In the genomic region with DNA sequence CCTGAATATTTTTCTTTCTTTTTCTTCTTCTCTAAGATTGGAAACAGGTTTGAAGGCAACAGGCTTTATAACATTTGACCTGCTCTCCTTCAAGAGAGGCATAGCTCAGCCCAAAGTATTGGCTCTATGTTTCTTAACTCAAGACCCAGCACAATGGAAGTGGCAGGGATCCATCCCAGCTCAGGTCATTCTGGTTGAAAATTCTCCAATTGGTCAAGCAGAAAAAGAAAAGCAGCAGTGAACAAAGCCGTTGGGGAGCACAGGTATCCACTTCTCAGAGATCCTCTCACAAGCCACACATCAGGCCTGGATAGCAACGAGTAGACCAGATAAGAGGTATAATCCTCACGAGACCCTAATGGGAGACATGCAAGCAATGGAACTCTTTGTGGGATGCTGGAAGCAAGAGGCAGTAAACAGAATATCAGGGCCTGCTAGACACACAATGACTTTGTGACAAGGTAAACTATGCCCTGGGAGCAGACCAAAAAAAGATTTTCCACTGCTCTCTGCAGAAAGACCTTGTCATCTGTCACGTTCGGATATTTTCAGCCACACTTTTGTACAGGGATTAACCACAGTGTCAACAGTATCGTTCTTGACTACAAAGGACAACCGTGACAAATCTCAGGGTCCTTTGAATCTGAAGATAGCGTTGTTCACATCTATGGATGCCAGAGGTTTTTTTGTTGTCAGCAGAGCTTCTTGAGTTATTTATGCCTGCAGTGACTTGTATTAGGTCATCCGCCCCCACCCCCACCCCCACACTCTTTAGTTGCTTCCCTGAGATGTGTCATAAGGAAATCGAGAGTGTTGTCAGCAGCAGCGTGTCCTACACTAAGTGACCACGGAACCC, we compare ENCODE assay signal across 17 mouse cellular contexts. TPM values are rescaled to one million over a fixed set of nuclear protein-coding genes. Genes with fewer than 3 reads are reported as not detected.
DNase-seq lines count a peak whose midpoint lies in the region; ATAC-seq and TF ChIP-seq lines count a peak whose summit lies in the region.
"Had no signal": no experiment of that assay in that cellular context is flagged by ENCODE, and none has a peak within 500 bp of the region (broad histone marks: within the 10 kb centered on the region; RNA-seq: fewer than 3 reads in every experiment).

No protein-coding gene starts in this region.

- no peak overlapping the region for H3K4me2 ChIP-seq in hindbrain, embryonic 11.5 days (replicated peaks; ENCODE audit: low read depth, low read length)
- H3K4me2 ChIP-seq in hindbrain, embryonic 14.5 days (replicated peaks) = no peak overlapping the region
- no peak overlapping the region for H3K4me2 ChIP-seq in hindbrain, embryonic 13.5 days
- H3K4me2 ChIP-seq: embryonic facial prominence, embryonic 15.5 days; liver, embryonic 11.5 days had no signal

- DNase-seq in hindbrain, embryonic 11.5 days (ENCODE audit: low spot score) = no peak
- DNase-seq in hindbrain, embryonic 14.5 days (ENCODE audit: low spot score) = no peak
- DNase-seq in 3T3-L1 (ENCODE audit: low read depth, low spot score) = peak; percentile 6
- DNase-seq in heart, adult 2 months = peak in 1 of 2 experiments; percentile 22
- DNase-seq in heart, postnatal 10 days = peak; percentile 50 to 61
- no peak for DNase-seq in thymus, adult 2 months
- no peak for DNase-seq in adrenal gland, postnatal 14 days
- DNase-seq: cerebellum, postnatal 25 days; gastrocnemius, postnatal 14 days had no signal

- intact Hi-C loops in heart, adult 2 months (cut with DNase I) = no loop called here
- intact Hi-C loops in heart, postnatal 10 days (cut with DNase I) = loop anchor here (5.0 kb wide), 1 partner anchor 44 kb away; no protein-coding TSS in a partner anchor

- no peaks in the 10 kb centered on the region for H3K27me3 ChIP-seq in hindbrain, embryonic 11.5 days (ENCODE audit: control insufficient read depth, insufficient read depth, low read length)
- no peaks in the 10 kb centered on the region for H3K27me3 ChIP-seq in hindbrain, embryonic 14.5 days (ENCODE audit: control insufficient read depth, insufficient read depth, low read length)
- H3K27me3 ChIP-seq in heart, adult 2 months (ENCODE audit: control insufficient read depth, insufficient read depth, low read length) = no peaks in the 10 kb centered on the region
- no peaks in the 10 kb centered on the region for H3K27me3 ChIP-seq in thymus, adult 2 months (ENCODE audit: control insufficient read depth, insufficient read depth, low read length)
- H3K27me3 ChIP-seq in hindbrain, embryonic 13.5 days = no peaks in the 10 kb centered on the region
- H3K27me3 ChIP-seq: embryonic facial prominence, embryonic 15.5 days had no signal

- no peak for TF ChIP-seq EP300 in heart, adult 2 months (IDR thresholded peaks at IDR 0.05; ENCODE audit: insufficient read depth, low read depth, low read length)

- ATAC-seq in hindbrain, embryonic 11.5 days (ENCODE audit: low FRiP score) = peak; percentile 31; the same call in 1 of the 2 replicates
- ATAC-seq in hindbrain, embryonic 14.5 days (ENCODE audit: low FRiP score) = no peak
- no peak for ATAC-seq in hindbrain, embryonic 13.5 days (ENCODE audit: low FRiP score)
- ATAC-seq: forebrain, embryonic 16.5 days; hindbrain, postnatal 0 days had no signal

- H3K9me3 ChIP-seq in hindbrain, embryonic 11.5 days (ENCODE audit: control insufficient read depth, low read length) = no peaks in the 10 kb centered on the region
- H3K9me3 ChIP-seq in hindbrain, embryonic 14.5 days (ENCODE audit: control insufficient read depth, low read length) = no peaks in the 10 kb centered on the region
- H3K9me3 ChIP-seq in hindbrain, embryonic 13.5 days = no peaks in the 10 kb centered on the region
- H3K9me3 ChIP-seq: embryonic facial prominence, embryonic 15.5 days had no signal

- H3K4me3 ChIP-seq in hindbrain, embryonic 11.5 days (ENCODE audit: low read depth, low read length) = no peak overlapping the region
- no peak overlapping the region for H3K4me3 ChIP-seq in hindbrain, embryonic 14.5 days (replicated peaks; ENCODE audit: low read length)
- H3K4me3 ChIP-seq in heart, adult 2 months = no peak overlapping the region
- H3K4me3 ChIP-seq in thymus, adult 2 months (ENCODE audit: control insufficient read depth, insufficient read depth, low read length) = no peak overlapping the region
- H3K4me3 ChIP-seq in hindbrain, embryonic 13.5 days = no peak overlapping the region
- H3K4me3 ChIP-seq: embryonic facial prominence, embryonic 15.5 days; layer of hippocampus, adult 2 months had no signal

- no peak for TF ChIP-seq POLR2A in heart, adult 2 months (IDR thresholded peaks at IDR 0.05; ENCODE audit: insufficient read depth, low read depth, low read length)
- no peak for TF ChIP-seq POLR2A in thymus, adult 2 months (IDR thresholded peaks at IDR 0.05; ENCODE audit: control insufficient read depth, extremely low read depth, insufficient read depth, low read length, poor library complexity)

- no peaks in the 10 kb centered on the region for H3K79me2 ChIP-seq in heart, adult 2 months (replicated peaks; ENCODE audit: control insufficient read depth, insufficient read depth, low read length)

- no peak overlapping the region for H3K9ac ChIP-seq in hindbrain, embryonic 11.5 days (ENCODE audit: low read depth, low read length)
- no peak overlapping the region for H3K9ac ChIP-seq in hindbrain, embryonic 14.5 days
- no peak overlapping the region for H3K9ac ChIP-seq in heart, adult 2 months (ENCODE audit: low read depth, low read length)
- H3K9ac ChIP-seq in hindbrain, embryonic 13.5 days = no peak overlapping the region
- H3K9ac ChIP-seq: embryonic facial prominence, embryonic 15.5 days had no signal

- TF ChIP-seq CTCF in heart, adult 2 months (IDR thresholded peaks at IDR 0.05) = no peak
- TF ChIP-seq CTCF in thymus, adult 2 months (IDR thresholded peaks at IDR 0.05; ENCODE audit: borderline replicate concordance, control insufficient read depth, extremely low read depth, insufficient read depth, low read length, poor library complexity) = no peak

- no peaks in the 10 kb centered on the region for H3K36me3 ChIP-seq in hindbrain, embryonic 11.5 days (ENCODE audit: control insufficient read depth, insufficient read depth, low read length)
- H3K36me3 ChIP-seq in hindbrain, embryonic 14.5 days (replicated peaks; ENCODE audit: control insufficient read depth, insufficient read depth) = no peaks in the 10 kb centered on the region
- H3K36me3 ChIP-seq in heart, adult 2 months (ENCODE audit: control insufficient read depth, insufficient read depth, low read length) = no peaks in the 10 kb centered on the region
- no peaks in the 10 kb centered on the region for H3K36me3 ChIP-seq in thymus, adult 2 months (ENCODE audit: control insufficient read depth, insufficient read depth, low read length)
- H3K36me3 ChIP-seq in hindbrain, embryonic 13.5 days = no peaks in the 10 kb centered on the region
- H3K36me3 ChIP-seq: embryonic facial prominence, embryonic 15.5 days had no signal

- H3K4me1 ChIP-seq in hindbrain, embryonic 11.5 days (replicated peaks; ENCODE audit: control insufficient read depth, insufficient read depth, low read length) = no peaks in the 10 kb centered on the region
- H3K4me1 ChIP-seq in hindbrain, embryonic 14.5 days (replicated peaks; ENCODE audit: control insufficient read depth, insufficient read depth, low read length) = no peaks in the 10 kb centered on the region
- H3K4me1 ChIP-seq in heart, adult 2 months (ENCODE audit: control insufficient read depth, insufficient read depth, low read length) = no peaks in the 10 kb centered on the region
- no peaks in the 10 kb centered on the region for H3K4me1 ChIP-seq in thymus, adult 2 months (replicated peaks; ENCODE audit: control insufficient read depth, insufficient read depth, low read length)
- H3K4me1 ChIP-seq in hindbrain, embryonic 13.5 days (replicated peaks) = 0 out of 2 replicates have a peak, but pooled peaks cover 3% of the 10 kb centered on the region

- H3K27ac ChIP-seq in hindbrain, embryonic 11.5 days (ENCODE audit: low read depth, low read length) = no peak overlapping the region
- H3K27ac ChIP-seq in hindbrain, embryonic 14.5 days = no peak overlapping the region
- H3K27ac ChIP-seq in heart, adult 2 months = peak overlapping the region; percentile 86
- no peak overlapping the region for H3K27ac ChIP-seq in thymus, adult 2 months (ENCODE audit: control insufficient read depth, insufficient read depth, low read length)
- H3K27ac ChIP-seq in hindbrain, embryonic 13.5 days = no peak overlapping the region
- H3K27ac ChIP-seq: embryonic facial prominence, embryonic 15.5 days; hindbrain, postnatal 0 days; layer of hippocampus, adult 2 months had no signal

- WGBS in hindbrain, embryonic 11.5 days = 45% methylated on average over 12 of the region's 12 CpGs
- WGBS in hindbrain, embryonic 14.5 days = 29% methylated on average over 12 of the region's 12 CpGs
- 29% methylated on average over 12 of the region's 12 CpGs for WGBS in heart, adult 2 months
- 82% methylated on average over 12 of the region's 12 CpGs for WGBS in thymus, adult 2 months
- 35% methylated on average over 12 of the region's 12 CpGs for WGBS in hindbrain, embryonic 13.5 days

RNA-seq across cellular contexts. Expression of gene Scrg1, which starts 54.7 kb away (rescaled TPM):
- 1.4 and 1.6 TPM in 2 replicates for polyA plus RNA-seq in hindbrain, embryonic 11.5 days (2014; fragmentation: Nextera tagmentation; extraction: Ambion mirVana)
- 8.9 and 10.2 TPM in 2 replicates for polyA plus RNA-seq in hindbrain, embryonic 14.5 days (2014; fragmentation: Nextera tagmentation; extraction: Ambion mirVana)
- not detected for total RNA-seq in heart, adult 2 months (2021)
- 0.29 TPM in 1 of 2 replicates, not detected in the other for polyA plus RNA-seq in heart, adult 2 months (2012; rRNA removed)
- total RNA-seq in heart, postnatal 10 days (2021) = not detected
- 0.16 TPM in 1 of 2 replicates, not detected in the other for polyA plus RNA-seq in thymus, adult 2 months (2012; rRNA removed)
- total RNA-seq in adrenal gland, postnatal 14 days (2021) = 0.52 and 0.94 TPM in 2 replicates
- 1.4 and 2.4 TPM in 2 replicates for polyA plus RNA-seq in hindbrain, embryonic 13.5 days (2015; fragmentation: Nextera tagmentation; extraction: Ambion mirVana)
- total RNA-seq: gastrocnemius, postnatal 14 days had no signal
- polyA plus RNA-seq: C2C12; liver, embryonic 11.5 days; thymus, postnatal 0 days had no signal

Comparison
In these comparisons a context has a peak if more than half of its experiments do, and no peak if none do; other contexts are left out.
1. DNase-seq: peak in 3T3-L1 (single experiment) and heart, postnatal 10 days (2 of 2); none in hindbrain, embryonic 11.5 days (single experiment), hindbrain, embryonic 14.5 days (single experiment), thymus, adult 2 months (single experiment) and adrenal gland, postnatal 14 days (single experiment).